Mouse (Mus musculus) heart, adult 8-10 months (tissue): ENCODE measurements around the gene Lta. TPM values are rescaled to one million over a fixed set of nuclear protein-coding genes. Genes with fewer than 3 reads are reported as not detected.
A peak's percentile ranks its signal among the peaks of the same experiment; 100 is the strongest.
"Not testable (repeated sequence)": the region's sequence is repeated elsewhere in the genome, so short reads cannot be mapped to it uniquely, and the experiment has no call there.

Experiments used
- DNase-seq: peaks from one replicate; pipeline ENCODE4 v3.0.0; 2022; ENCODE audit warnings: low spot score
- total RNA-seq, 4 experiments: library from RNA; stranded (reverse); gene quantifications; 2 replicates each; pipeline ENCODE4 v1.2.4; 2022

Lta gene
- total RNA-seq, 4 experiments from 2014 or later, result 0.44 TPM; not detected in 3

GRCm38 (mm10) chr17:35240384-35241304 lies 35.5 kb upstream of the Lta start:
- DNase-seq, result no peak

- DNase-seq, result no peak
Observed at GRCm38 (mm10) chr17:35239700-35240099, 34.5 kb upstream of the Lta start.

GRCm38 (mm10) chr17:35237504-35237903 lies 32.4 kb upstream of the Lta start:
- no peak for DNase-seq

GRCm38 (mm10) chr17:35236996-35237395 lies 31.8 kb upstream of the Lta start:
- no peak for DNase-seq

- DNase-seq, result peak; percentile 97
Observed at GRCm38 (mm10) chr17:35236390-35236746, 31.2 kb upstream of the Lta start.

- DNase-seq, result peak; percentile 95
Observed at GRCm38 (mm10) chr17:35235614-35236389, 30.7 kb upstream of the Lta start, which contains the start of gene Nfkbil1. TSS of gene Nfkbil1 (minus strand) at chr17:35235792.

- DNase-seq, result no peak
Observed at GRCm38 (mm10) chr17:35234903-35235302, 29.8 kb upstream of the Lta start.

GRCm38 (mm10) chr17:35234090-35234489 lies 28.9 kb upstream of the Lta start:
- DNase-seq, result not testable (repeated sequence)

- DNase-seq, result no peak
Observed at GRCm38 (mm10) chr17:35233114-35233980, 28.2 kb upstream of the Lta start, which contains the start of gene Atp6v1g2. TSS of gene Atp6v1g2 (plus strand) at chr17:35233660.

GRCm38 (mm10) chr17:35232659-35233058 lies 27.5 kb upstream of the Lta start:
- DNase-seq, result no peak

GRCm38 (mm10) chr17:35232043-35232442 lies 26.9 kb upstream of the Lta start:
- DNase-seq, result peak; percentile 88

- DNase-seq, result no peak
Observed at GRCm38 (mm10) chr17:35231022-35231421, 25.9 kb upstream of the Lta start.

- no peak for DNase-seq
Observed at GRCm38 (mm10) chr17:35226561-35227046, 21.5 kb upstream of the Lta start.

- DNase-seq, result no peak
Observed at GRCm38 (mm10) chr17:35225456-35225855, 20.3 kb upstream of the Lta start.

- no peak for DNase-seq
Observed at GRCm38 (mm10) chr17:35224641-35225040, 19.5 kb upstream of the Lta start.

GRCm38 (mm10) chr17:35222299-35222698 lies 17.1 kb upstream of the Lta start:
- no peak for DNase-seq

- DNase-seq, result no peak
Observed at GRCm38 (mm10) chr17:35220156-35220952, 15.2 kb upstream of the Lta start, which contains the start of gene Gm16181. TSS of gene Gm16181 (plus strand) at chr17:35220834.

- DNase-seq, result no peak
Observed at GRCm38 (mm10) chr17:35219601-35220041, 14.5 kb upstream of the Lta start.

- DNase-seq, result peak; percentile 83
Observed at GRCm38 (mm10) chr17:35218516-35219193, 13.5 kb upstream of the Lta start.

GRCm38 (mm10) chr17:35213071-35213470 lies 7.9 kb upstream of the Lta start:
- DNase-seq, result no peak
